Mouse (Mus musculus) lung, postnatal 0 days (tissue): ENCODE measurements around the gene Crygn.

Source experiments
- CTCF ChIP-seq: IDR thresholded peaks from 2 replicates; pipeline ENCODE4 v1.5.1; 2016; ENCODE audit warnings: antibody characterized with exemption, mild to moderate bottlenecking
- EP300 ChIP-seq: IDR thresholded peaks from 2 replicates; pipeline ENCODE4 v1.6.1; 2016; ENCODE audit warnings: antibody characterized with exemption, mild to moderate bottlenecking, control low read depth

- TF ChIP-seq CTCF (no peak), EP300 (no peak)
Observed at GRCm38 (mm10) chr5:24757816-24758215, at the start of gene Crygn.
